Mouse (Mus musculus) erythroblast, embryonic 14.5 days (primary cell): ENCODE results near the gene Ckap5.

Experiments used
- GATA1 ChIP-seq: IDR thresholded peaks from 2 replicates; pipeline ENCODE4 v1.6.1; 2012; ENCODE audit warnings: low read length, inconsistent platforms, mixed read lengths
- TAL1 ChIP-seq: IDR thresholded peaks from 3 replicates; pipeline ENCODE4 v1.6.1; 2012; ENCODE audit warnings: low read length, inconsistent platforms, mixed read lengths

GRCm38 (mm10) chr2:91537588-91538205, 11.1 kb downstream of the Ckap5 start:
- TF ChIP-seq TAL1 (no peak), GATA1 (no peak)
